Mouse (Mus musculus) NIH3T3 (cell line): ENCODE data around the gene Olig2.
"Not testable (repeated sequence)": the region's sequence is repeated elsewhere in the genome, so short reads cannot be mapped to it uniquely, and the experiment has no call there.

Experiments
- DNase-seq: peaks from one replicate; pipeline ENCODE4 v3.0.0-alpha.2; 2012; ENCODE audit warnings: low read depth

Gene Olig2

DNA sequence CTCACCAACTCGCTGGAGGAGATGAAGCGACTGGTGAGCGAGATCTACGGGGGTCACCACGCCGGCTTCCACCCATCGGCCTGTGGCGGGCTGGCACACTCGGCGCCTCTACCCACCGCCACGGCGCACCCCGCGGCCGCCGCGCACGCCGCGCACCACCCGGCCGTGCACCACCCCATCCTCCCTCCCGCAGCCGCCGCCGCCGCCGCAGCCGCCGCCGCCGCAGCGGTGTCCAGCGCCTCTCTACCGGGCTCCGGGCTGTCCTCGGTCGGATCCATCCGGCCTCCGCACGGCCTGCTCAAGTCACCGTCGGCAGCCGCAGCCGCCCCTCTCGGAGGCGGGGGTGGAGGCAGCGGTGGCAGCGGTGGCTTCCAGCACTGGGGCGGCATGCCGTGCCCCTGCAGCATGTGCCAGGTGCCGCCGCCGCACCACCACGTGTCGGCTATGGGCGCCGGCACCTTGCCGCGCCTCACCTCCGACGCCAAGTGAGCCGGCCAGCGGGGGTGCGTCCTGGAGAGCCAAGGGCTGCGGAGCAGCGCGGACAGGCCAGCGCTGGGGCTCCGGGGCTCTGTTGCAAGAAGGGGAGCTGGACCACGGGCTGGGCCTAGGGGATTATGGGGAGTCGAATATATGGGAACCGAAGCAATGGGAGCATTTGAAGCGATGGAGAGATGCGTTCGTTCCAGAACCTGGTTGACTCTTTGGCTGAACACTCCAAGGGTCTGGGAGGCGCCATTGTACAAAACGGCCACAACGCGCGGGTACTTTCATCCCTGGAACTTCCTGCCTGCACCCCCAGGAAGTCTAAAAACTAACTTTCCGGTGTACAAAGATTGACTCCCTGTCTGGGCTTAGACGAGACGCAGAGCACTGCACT lies 1.9 kb downstream of the Olig2 start:
- no peak for DNase-seq

DNA sequence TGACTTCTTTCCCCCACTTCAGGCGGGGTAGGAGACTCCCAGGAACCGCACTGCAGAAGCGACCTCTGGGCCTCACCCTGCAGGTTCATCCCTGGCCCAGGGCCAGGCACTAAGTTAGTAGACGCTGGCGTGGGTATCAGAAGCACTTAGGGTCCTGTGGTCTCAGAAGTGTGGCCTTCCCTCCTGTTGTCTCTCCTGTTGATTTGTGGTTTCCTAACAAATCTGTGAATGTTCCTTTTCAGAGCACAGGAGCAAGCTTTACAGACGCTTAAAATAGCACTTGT lies 2.4 kb downstream of the Olig2 start:
- DNase-seq: no peak

DNA sequence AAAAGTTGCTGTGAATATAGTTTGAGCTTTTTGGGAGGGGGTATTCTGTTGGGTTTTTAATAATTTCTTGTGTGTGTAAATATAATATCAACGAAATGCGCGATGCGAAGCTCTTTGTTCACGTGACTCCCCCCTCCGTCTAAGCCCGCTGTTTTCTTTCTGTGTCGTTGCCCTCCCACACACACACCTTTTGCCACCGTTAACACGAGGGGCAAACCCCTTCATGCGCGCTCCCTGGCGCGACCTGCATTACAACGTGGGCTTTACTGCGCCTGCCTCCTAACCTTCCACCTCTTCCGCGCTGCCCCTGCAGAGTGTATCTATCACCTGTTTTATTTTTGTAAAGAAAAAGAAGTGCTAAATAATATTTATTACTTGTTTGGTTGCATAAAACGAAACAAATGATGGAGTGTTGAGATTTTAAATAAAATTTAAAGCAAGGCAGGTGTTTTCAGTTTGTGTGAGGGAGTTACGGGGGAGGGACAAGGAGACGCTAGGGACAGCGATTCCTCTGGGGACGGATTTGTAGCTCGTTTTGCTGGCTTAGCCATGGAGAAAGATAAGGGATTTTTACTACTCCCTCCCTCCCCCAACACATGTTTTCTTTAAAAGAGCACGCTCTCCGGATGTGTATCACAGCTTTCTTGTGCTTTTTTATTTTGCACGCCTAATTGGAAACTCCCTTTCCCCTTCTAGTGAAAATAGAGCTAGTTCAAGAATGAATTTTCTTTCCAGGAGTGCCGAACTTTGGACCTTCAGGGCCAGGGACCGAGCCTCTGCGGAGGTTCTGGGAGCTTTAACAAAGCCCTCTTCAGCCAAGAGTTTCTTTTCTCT lies 3.2 kb downstream of the Olig2 start:
- no peak for DNase-seq

DNA sequence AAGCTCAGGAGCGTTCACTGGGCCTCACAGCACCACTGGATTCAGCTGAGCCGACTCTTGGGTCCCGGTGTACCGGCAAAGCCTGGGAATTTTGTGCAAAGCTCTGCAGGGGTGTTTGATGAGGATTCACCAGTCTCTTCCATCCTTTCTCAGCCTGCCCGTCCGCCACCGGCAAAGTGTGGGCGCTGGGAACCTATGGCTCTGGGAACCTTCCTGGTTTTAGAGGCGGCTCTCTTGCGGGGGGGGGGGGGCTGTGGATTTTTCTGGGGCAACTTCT lies 3.8 kb downstream of the Olig2 start:
- DNase-seq: no peak

DNA sequence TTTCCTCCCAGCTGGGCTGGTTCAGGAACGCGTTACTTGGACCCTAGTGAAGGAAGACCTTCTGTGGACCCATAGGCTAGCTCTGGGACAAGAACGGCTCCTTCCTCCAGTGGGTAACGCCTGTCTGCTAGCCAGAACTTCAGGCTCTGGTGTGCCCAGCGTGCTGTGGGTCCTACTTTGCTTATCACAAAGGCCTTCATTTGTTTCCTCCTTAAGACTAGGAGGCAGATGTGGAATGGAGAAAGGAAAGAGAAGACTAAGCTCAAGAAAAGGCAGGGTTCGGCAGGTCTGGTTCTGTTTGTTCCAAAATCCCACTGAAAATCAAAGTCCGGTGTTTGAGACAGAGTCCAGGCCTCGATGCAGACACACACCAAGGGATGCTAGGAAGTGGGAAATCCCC lies 4.4 kb downstream of the Olig2 start:
- no peak for DNase-seq

DNA sequence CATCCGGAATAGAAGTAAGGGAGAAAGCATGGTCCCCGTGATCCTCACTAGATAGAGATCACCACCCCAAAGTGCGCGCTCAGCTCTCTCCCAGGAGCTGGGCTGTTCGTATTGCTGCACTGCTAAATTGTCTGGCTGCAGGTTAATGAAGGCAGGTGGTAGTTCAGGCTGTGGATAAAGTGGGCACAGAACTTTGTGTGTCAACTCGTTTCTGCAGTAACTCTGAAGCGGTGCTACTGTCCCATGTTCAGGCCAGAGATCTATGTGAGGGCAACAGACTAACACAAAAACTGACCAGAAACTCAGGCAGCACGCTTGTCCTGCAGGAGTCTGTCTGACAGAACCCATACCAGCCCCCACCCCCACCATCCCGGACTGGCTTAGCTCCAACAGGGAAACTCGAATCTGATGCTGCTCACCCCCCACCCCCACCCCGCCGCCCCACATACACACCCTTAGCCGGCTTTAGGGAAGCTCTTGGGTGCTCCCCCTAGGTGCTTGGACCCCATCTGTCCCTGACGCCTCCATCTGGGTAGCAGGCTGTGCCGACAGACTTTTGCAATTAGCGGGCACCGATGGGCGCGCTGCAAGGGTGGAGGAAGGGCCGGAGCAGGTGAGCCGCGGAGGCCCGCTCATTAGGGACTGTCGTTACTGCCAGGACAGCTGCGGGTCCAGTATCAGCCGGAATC lies 6.7 kb downstream of the Olig2 start:
- DNase-seq: no peak

DNA sequence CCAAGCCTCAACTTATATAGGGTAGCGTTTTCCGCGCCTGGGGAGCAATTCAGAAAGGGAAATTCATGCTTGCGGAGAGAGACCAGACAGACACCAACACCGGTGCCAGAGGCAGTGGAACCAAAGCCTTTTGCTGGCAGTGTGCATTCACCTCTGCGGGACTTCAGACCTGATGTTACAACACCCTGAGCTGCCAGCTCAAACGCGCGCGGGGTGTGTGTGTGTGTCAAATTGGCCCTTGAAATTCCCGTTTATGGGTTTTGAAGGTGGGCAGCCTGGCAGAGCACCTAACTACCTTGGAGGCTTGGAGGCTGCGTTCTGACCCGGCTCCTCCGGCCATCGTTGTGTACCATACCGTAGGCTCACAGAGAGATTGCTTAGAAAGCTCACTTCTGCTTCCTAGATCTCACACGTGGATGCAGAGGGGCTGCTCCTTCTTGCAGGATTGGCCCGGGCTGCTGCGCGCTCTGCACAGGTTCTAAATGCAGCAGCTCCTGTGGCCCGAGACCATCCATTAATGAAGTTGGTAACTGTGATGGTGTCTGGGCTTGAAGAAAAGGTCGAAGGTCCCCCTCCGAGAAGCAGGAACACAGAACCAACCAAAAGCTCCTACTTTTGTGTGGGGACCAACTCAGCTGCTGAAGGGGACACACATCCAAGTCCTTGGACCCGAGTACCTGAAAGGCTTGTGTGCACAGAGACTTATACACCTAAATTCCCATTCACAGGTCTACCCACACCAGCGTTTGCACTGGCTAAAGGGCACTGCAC lies 7.4 kb downstream of the Olig2 start:
- no peak for DNase-seq

DNA sequence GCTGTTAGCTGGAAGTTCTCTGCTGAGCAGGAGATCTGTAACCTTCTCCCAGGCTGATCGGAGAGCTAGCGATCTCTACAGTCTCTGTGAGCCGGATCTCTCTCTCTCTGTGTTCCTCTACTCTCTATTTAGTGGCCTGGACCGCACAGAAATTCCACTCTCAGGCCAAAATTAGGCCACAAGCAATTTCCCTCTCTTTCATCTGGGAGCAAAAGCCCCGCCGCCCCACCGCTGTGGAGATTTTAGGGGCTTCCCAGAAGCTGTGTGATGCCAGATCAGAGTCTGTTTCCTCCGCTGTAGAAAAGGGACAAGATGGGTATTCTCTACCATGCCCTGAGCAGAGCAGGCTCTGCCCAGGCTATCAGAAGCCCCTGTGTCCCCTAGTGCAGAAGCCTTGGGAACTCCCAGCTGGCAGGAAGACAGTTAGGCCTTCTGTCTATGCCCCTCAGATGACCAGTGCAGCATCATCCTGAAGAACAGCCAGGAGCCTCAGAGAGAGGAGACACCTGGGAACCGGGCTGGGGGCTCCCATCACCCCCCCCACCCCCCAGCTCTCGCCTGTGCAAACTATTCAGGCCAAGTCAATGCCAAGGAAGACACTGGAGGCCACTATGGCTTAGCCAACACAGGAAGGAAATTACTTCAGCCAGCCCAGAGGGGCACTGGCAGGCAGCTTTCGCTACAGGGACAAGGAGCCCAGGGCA lies 8.1 kb downstream of the Olig2 start:
- DNase-seq: no peak

DNA sequence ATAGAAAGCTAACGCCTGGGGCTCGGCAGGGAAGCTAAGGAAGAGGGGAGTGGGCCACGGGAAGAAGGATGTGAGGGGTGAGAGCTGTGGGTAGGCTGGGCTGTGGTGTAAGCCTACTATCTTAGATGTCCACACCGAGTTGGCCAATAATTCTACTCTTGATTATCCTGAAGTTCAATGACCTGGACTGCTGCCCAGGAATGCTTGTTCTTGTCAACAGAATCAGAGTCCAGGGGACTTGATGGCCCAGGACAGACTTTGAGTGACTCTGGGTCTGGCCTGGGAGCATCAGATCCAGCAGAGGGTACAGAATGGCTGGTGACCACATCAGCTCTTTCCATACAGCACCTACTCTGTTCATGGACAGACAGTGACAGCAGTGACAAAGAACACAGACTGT lies 13.8 kb downstream of the Olig2 start:
- no peak for DNase-seq

DNA sequence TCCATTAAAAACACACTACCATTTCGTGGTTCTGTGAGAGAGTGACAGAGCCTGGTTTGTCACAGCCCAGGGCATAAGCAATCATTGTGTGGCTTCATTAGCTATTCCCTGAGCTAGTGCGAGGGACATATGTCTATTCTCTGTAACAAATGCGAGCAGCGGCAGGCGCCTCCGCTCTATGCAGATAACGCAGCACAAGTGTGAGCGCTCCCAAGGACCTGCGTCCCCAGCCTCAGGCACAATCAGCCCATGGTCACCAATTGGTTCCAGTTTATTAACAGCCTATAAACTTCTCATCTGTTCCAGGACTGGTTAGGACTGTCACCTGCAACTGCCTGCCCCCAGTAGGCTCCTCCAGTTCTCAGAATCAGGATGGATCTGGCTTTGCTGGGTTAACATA lies 21.0 kb downstream of the Olig2 start:
- no peak for DNase-seq

DNA sequence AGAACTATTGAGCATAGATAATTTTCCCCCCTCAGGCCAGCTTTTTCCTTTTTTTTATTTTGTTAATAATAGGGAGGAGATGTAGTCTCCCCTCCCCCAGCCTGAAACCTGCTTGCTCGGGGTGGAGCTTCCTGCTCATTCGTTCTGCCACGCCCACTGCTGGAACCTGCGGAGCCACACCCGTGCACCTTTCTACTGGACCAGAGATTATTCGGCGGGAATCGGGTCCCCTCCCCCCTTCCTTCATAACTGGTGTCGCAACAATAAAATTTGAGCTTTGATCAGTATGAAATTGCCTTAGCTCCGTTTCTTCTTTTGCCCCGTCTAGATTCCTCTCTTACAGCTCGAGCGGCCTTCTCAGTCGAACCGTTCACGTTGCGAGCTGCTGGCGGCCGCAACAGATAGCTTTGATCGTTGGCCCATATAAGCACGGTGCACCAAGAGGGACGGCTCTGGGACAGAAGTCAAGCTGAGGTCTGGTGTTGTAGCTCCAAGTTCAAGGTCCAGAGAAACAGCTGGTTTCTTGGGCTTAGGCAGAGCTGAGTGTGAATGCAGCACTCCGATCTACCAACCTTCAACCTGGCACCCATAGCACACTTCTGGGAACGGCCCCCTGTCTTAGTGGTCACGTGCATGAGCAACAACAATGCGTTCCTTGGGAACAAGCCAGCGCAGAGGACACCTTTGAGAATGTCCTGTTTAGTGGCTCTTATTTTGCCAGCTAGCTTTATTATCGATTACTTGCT lies 30.3 kb downstream of the Olig2 start:
- DNase-seq: not testable (repeated sequence)

DNA sequence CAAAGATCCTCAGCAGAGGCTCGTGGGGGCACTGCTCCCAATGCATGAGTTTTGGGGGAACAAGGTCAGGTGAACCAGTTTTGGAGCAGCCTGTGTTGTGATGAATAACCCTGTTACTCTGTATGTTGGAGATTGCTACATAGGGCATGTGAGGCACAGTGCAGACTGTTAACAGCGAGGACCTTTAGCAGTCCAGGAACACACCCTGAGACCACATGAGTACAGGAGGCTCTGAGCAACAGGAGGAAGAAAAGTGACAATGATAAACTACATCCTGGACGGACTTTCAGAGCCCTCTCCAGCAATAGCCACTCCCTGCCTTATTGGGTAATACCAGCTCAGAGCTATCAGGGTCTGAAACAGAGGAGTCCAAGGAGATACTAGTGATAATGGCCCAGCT lies 33.7 kb downstream of the Olig2 start:
- DNase-seq: no peak

DNA sequence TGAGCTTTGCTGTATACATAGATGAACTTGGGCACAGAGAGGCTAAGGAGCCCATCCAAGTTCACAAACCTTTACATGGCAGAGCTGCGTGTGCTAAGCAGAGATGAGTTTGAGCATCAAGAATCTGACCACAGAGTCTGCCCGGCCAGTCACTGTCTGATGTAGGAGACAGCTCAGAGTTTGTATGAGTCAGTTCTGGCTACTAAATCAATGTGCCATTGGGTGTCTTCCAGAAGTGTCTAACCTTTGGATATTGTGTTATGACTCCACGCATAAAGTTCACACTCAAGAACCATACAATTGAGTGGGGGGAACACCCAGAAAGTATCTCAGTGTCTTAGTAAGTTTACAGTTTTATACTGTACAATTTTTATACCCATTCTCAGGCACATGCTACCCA lies 35.6 kb downstream of the Olig2 start:
- peak; percentile 5 for DNase-seq

DNA sequence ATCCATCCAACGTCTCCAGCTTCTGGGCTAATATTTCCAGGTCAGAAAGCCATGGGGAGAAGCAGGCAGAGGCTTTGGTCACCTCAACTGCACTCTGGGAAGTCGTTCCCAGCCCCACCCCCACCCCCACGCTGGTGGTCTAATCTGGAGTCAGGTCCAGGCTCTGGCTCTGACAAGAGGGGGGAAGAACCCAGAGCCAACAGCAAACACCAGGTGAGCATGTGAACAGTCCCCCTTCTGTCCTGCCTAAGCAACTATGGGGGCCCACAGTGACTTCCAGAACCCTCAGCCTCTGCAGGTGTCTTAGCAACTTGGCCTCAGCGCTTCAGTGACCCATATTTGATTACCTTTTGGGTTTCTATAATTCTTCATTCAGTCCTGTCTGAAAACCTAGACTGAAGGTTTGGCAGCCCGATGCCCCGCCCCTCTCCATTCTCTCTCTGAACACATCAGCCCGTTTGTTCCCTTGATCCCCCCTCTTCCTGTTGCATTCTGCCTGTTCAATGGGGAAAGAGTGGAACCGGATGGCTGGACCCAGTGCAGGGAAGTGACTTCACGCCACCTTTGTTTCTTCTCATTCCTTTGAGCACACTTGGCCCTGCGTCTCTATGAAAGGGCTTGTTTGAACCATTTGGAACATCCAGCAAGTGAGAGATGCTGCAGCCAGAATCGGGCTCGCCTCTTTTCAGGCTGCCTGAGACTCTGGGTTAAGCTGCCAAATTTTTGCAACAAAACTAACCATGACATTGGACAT lies 37.4 kb downstream of the Olig2 start:
- DNase-seq: no peak

DNA sequence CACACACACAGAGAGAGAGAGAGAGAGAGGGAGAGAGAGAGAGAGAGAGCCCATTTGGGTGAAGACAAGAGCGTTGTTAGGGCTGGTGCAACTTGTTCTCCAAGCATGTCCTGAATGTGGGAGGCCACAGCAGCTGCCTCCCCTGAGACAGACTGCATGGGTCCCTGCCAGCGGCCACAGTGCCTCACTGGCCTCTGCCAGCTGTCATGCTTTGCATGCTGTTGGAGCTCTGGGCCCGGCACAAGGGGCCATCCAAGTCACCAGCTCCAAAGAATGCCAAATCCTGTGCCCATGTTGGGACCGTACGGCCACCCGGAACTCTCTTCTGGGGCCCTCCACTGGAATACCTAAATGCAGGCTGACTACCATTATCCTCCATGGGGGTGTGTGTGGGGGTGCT lies 40.7 kb downstream of the Olig2 start:
- DNase-seq: no peak

DNA sequence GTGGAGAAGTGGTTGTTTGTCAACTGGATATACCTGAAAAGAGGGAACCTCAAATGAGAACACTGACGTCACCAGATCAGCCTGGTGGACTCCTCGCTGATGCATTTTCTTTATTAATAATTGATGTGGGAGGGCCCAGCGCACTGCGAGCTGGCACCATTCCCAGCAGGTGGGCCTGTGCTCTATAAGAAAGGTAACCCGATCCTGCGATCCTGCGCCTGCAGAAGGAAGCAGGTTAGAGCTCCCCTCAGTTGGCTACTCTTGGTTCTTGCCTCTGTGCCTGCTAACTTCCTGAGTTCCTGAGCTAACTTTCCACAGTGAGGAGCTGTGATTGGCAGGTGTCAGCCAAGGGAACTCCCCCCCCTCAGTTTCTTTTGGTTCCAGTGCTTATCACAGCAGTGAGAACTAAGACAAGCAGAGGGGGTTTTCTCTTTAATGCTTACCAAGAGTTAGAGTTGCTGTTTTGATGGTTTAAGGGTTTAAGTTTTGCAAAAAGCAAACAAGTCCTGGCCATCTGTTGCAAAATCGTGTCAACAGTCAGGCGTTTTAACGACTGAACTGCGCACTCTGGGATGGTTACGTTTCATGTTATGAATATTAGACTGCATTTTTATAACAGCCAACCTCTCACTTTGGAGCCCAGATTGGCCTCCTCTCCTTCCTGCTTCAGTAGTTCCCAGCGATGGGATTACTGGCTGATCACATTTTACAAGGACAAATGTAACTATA lies 43.6 kb downstream of the Olig2 start:
- DNase-seq: no peak

DNA sequence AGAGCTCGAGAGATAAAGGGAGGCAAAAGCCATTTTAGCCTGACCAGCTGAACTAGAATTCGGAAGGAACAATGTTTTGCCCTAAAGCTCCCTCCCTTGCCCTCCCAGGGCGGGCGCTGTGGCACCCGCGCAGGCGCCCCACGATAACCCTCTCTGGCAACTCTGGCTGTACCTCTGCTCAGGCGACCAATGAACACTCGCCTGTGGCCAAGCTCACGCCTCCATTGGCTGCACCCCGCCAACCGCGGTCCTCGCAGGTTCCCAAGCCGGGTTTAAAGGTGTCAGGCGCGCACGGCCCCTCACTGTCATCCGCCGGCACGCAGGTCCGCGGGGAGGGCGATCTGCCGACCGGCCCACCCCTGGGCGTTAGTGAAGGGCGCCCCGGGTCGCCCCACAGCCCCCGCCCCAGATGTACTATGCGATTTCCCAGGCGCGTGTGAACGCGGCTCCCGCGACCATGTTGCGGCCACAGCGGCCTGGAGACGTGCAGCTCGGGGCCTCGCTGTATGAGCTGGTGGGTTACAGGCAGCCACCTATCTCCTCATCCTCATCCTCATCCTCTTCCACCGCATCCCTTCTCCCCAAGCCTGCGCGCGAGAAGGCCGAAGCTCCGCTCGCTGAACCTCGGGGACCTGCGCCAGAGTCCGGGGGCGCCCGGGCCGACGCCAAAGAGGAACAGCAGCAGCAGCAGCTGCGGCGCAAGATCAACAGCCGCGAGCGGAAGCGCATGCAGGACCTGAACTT lies 44.4 kb downstream of the Olig2 start, which contains the start of gene Olig1:
Gene Olig1 (plus strand): TSS at position 305 of the 744 bp plus-strand sequence.
- no peak for DNase-seq

DNA sequence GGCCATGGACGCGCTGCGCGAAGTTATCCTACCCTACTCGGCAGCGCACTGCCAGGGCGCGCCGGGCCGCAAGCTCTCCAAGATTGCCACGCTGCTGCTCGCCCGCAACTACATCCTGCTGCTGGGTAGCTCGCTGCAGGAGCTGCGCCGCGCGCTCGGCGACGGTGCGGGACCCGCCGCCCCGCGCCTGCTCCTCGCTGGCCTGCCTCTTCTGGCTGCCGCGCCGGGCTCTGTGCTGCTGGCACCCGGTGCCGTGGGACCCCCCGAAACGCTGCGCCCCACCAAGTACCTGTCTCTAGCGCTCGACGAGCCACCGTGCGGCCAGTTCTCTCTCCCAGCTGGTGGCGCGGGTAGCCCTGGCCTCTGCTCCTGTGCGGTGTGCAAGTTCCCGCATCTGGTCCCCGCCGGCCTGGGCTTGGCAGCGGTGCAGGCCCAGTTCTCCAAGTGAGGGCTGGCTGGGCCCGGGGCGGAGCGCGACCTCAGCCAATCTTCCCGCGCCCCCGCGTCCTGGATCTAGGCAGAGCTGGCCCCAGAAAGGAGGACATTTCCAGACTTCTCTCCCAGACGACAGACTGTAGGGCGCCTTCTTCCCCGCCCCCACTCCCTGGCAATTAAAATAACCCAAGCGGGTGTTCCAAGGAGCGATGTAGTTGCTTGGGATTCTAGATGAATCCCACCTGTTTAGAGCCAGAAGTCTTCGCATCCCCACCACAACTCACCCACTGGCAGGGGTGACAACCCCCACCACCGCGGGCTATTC lies 45.1 kb downstream of the Olig2 start:
- no peak for DNase-seq
